Mouse (Mus musculus): Measurements from ENCODE around the gene Gbp5. TPM values are rescaled to one million over a fixed set of nuclear protein-coding genes. Genes with fewer than 3 reads are reported as not detected.

Gbp5 gene
- polyA plus RNA-seq (2021; fragmentation: Nextera tagmentation), result 0.30 and 0.77 TPM in 2 replicates
- long read RNA-seq, experiment 1, partial matches to known transcripts, result 0 of 1 reads
- long read RNA-seq, experiment 1, other reads (novel, unspliced or antisense), result 0 of 1 reads
- long read RNA-seq, experiment 2, partial matches to known transcripts, result 0 of 1 reads
- long read RNA-seq, experiment 2, other reads (novel, unspliced or antisense), result 1 of 1 reads

DNA sequence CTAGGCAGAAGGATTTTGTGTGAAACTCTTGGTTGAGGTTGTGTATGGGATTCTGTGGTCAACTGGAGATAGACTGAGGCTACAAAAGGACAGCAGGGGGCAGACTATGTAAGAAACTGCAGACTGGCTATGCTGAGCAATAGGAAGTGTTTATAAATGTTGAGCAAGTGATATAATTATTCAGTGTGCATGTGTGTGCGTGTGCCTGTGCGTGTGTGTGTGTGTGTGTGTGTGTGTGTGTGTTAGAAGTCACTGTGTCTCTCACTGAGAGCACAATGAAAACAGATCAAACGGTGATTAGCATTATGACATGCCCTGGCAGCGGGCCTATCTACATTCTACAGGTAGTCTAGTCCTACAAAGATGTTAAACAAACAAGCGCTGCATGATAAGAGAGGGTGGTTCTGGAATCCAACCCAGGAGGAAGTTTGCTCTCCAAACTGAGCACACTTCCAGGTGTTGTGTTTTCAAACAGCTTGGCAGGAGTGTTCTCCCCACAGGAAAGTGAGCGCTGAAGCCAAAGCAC is at the start of gene Gbp5:
Gene Gbp5 (plus strand): TSS at position 443 of the 526 bp plus-strand sequence.

DNA sequence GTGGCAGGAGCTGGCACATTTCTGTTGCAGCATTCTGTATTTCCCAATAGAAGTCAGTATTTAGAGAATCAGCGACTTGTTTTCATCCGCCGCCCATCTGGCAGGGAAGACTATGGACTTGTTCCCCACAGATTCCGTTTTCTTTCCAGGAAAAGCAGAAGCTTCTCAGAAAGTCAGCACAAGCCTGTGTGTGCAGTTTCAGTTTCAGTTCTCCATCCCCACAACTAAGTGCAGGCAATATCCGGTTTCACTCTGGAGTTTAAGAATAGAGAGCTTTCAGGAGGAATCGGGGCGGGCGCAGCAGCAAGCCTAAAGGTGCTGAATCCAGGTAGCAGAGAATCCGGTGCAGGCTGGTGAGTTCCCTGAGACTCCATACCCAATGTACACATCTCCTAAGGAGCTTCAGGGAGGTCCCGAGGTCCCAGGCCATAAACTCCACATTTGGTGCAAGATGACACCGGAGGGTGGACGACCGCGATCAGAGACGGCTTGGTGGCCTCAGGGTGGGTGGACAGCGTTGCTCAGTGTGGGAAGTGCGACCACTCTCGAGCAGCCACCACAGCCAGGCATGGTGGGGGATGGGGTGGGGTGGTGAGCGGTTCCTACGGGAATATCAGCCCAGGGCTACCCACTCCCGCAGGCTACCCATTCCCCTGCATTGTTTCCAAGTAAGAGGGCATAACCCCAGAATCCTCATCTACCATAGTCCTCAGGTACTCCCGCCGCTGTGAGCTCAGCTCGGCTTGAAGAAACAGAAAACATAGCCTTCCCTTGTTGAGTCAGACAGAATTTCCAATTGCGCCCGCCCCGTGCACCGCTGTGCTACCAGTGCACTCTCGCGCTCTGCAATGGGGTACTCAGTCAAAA is 36.5 kb downstream of the Gbp5 start, which contains the start of gene Gbp7:
Gene Gbp7 (plus strand): TSS at position 256 of the 867 bp plus-strand sequence.

DNA sequence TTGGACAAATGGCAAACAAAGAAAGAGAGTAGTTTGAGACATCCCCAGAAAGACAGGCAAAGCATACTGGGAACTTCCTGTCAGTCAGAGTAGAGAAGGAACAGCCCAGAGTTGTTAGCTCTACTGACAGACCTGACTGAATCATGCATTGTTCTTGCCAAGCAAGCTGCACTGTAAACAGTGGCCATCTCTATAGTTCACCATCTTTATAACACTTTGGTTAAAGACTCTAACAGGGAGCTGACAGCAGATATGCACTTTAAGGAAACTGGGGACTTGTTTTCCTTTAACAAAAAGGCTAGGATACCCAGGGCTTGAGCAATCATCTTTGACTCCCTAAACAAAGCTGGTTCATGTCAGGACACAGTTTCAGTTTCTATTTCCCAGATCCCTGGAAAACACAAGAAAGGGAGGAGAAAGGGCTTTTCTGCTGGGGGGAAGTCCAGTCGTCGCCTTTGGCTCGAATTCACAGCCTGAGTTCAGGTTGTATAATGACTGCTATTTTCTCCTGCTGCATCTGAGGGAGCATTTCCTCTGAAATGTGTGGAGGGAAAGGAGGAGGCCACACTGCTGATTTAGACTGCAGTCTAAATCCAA is 66.0 kb downstream of the Gbp5 start, which contains the start of gene Gbp3:
Gene Gbp3 (plus strand): TSS at position 395 of the 597 bp plus-strand sequence.

Other genes with a start within 250 kb of the Gbp5 start
- 10.4 and 11.9 TPM in 2 replicates for gene Pdlim5, start 98.3 kb upstream of the Gbp5 start, polyA plus RNA-seq (2021; fragmentation: Nextera tagmentation)
- gene Gbp7, start 36.4 kb downstream of the Gbp5 start, polyA plus RNA-seq (2021; fragmentation: Nextera tagmentation), result 3.0 and 4.4 TPM in 2 replicates
- gene Gbp3, start 66.0 kb downstream of the Gbp5 start, polyA plus RNA-seq (2021; fragmentation: Nextera tagmentation), result 2.7 and 5.5 TPM in 2 replicates
- gene Gbp2b, start 100.9 kb downstream of the Gbp5 start, polyA plus RNA-seq (2021; fragmentation: Nextera tagmentation), result not detected in 2 replicates
- gene Gbp2, start 126.6 kb downstream of the Gbp5 start, polyA plus RNA-seq (2021; fragmentation: Nextera tagmentation), result 2.6 and 3.8 TPM in 2 replicates
- gene Kyat3, start 207.1 kb downstream of the Gbp5 start, polyA plus RNA-seq (2021; fragmentation: Nextera tagmentation), result 6.9 and 9.7 TPM in 2 replicates